ENCODE assay signal across 14 mouse cellular contexts in genomic region chr14:26913681-26914268, GRCm38 (mm10). TPM values are rescaled to one million over a fixed set of nuclear protein-coding genes. Genes with fewer than 3 reads are reported as not detected.
DNase-seq lines count a peak whose midpoint lies in the region; ATAC-seq lines count a peak whose summit lies in the region.
"Had no signal": no experiment of that assay in that cellular context is flagged by ENCODE, and none has a peak within 500 bp of the region (broad histone marks: within the 10 kb centered on the region; RNA-seq: fewer than 3 reads in every experiment).

No protein-coding gene starts in this region.

- intact Hi-C loops in left cerebral cortex, postnatal 14 days (cut with DNase I), result loop anchor here (10.0 kb wide), 1 partner anchor 249 kb away; the partner anchor contains the start of gene Pde12

- no peak for DNase-seq in kidney, postnatal 14 days
- DNase-seq in brain, adult 2 months (ENCODE audit: low read depth, low spot score), result peak; percentile 65
- DNase-seq in embryo, embryonic 10 days (ENCODE audit: low spot score), result peak; percentile 56
- DNase-seq in left cerebral cortex, postnatal 14 days (ENCODE audit: low spot score in 2 of 2), result peak; percentile 18 to 41
- DNase-seq in thymus, adult 18-20 months, result no peak
- DNase-seq in thymus, postnatal 36 days, result no peak
- DNase-seq: adrenal gland, postnatal 14 days; cerebellum, adult 11 months had no signal

- no peak overlapping the region for H3K4me3 ChIP-seq in kidney, embryonic 14.5 days (ENCODE audit: low read length)
- H3K4me3 ChIP-seq: heart, embryonic 12.5 days had no signal

- 40% methylated on average over 9 of the region's 9 CpGs for WGBS in kidney, embryonic 14.5 days

- no peaks in the 10 kb centered on the region for H3K9me3 ChIP-seq in kidney, embryonic 14.5 days (ENCODE audit: control insufficient read depth, low read length)
- H3K9me3 ChIP-seq: heart, embryonic 12.5 days had no signal

- H3K36me3 ChIP-seq in kidney, embryonic 14.5 days (ENCODE audit: control insufficient read depth, insufficient read depth, low read length), result no peaks in the 10 kb centered on the region; the same call in 1 of the 2 replicates

- H3K27me3 ChIP-seq in kidney, embryonic 14.5 days (ENCODE audit: control insufficient read depth, insufficient read depth, low read length), result no peaks in the 10 kb centered on the region
- H3K27me3 ChIP-seq: heart, embryonic 12.5 days had no signal

- H3K9ac ChIP-seq in kidney, embryonic 14.5 days (ENCODE audit: low read depth, low read length), result no peak overlapping the region
- H3K9ac ChIP-seq: heart, embryonic 12.5 days; hindbrain, embryonic 14.5 days had no signal

- no peak overlapping the region for H3K27ac ChIP-seq in kidney, embryonic 14.5 days (ENCODE audit: low read depth, low read length)
- H3K27ac ChIP-seq: hindbrain, embryonic 14.5 days had no signal

- ATAC-seq in kidney, embryonic 14.5 days (ENCODE audit: low FRiP score, low TSS enrichment), result peak; percentile 86; the same call in 1 of the 2 replicates

- H3K4me1 ChIP-seq in kidney, embryonic 14.5 days (ENCODE audit: control insufficient read depth, insufficient read depth, low read length), result no peaks in the 10 kb centered on the region

- no peak overlapping the region for H3K4me2 ChIP-seq in kidney, embryonic 14.5 days (replicated peaks; ENCODE audit: low read depth, low read length)
- H3K4me2 ChIP-seq: heart, embryonic 12.5 days; hindbrain, embryonic 14.5 days; midbrain, embryonic 11.5 days had no signal

RNA-seq across cellular contexts. Expression of gene Asb14, which starts 19.4 kb away (rescaled TPM):
- polyA plus RNA-seq in kidney, embryonic 14.5 days (2014; fragmentation: Nextera tagmentation; extraction: Ambion mirVana), result 0.13 and 0.26 TPM in 2 replicates
- total RNA-seq in left cerebral cortex, postnatal 14 days (2021), result under 1 TPM in 1 of 2 experiments, not detected in 1; 0.38 TPM
- total RNA-seq: adrenal gland, postnatal 14 days had no signal
- polyA plus RNA-seq: liver, adult 2 months; midbrain, embryonic 11.5 days; neural tube, embryonic 11.5 days had no signal

RNA-seq across cellular contexts. Expression of gene Appl1, which starts 57.3 kb away (rescaled TPM):
- 48.8 and 55.6 TPM in 2 replicates for polyA plus RNA-seq in kidney, embryonic 14.5 days (2014; fragmentation: Nextera tagmentation; extraction: Ambion mirVana)
- total RNA-seq in left cerebral cortex, postnatal 14 days (2021), result 10 to 100 TPM; 61.8 to 63.2 TPM

Comparison
In these comparisons a context has a peak if more than half of its experiments do, and no peak if none do; other contexts are left out.
1. DNase-seq: peak in brain, adult 2 months (single experiment), embryo, embryonic 10 days (single experiment) and left cerebral cortex, postnatal 14 days (2 of 2); none in kidney, postnatal 14 days (single experiment), thymus, adult 18-20 months (0 of 2) and thymus, postnatal 36 days (0 of 2).